ENCODE assay signal across 16 mouse cellular contexts in genomic region chr4:70952671-70953070, GRCm38 (mm10).
DNase-seq lines count a peak whose midpoint lies in the region; ATAC-seq and TF ChIP-seq lines count a peak whose summit lies in the region.
"Had no signal": no experiment of that assay in that cellular context is flagged by ENCODE, and none has a peak within 500 bp of the region (broad histone marks: within the 10 kb centered on the region; RNA-seq: fewer than 3 reads in every experiment).

No protein-coding gene starts in this region.

- no peak overlapping the region for H3K4me3 ChIP-seq in cerebellum, adult 2 months (replicated peaks; ENCODE audit: insufficient read depth, low read depth, low read length)
- H3K4me3 ChIP-seq: heart, embryonic 15.5 days; hindbrain, embryonic 10.5 days; limb, embryonic 13.5 days; midbrain, embryonic 15.5 days had no signal

- no peak for TF ChIP-seq POLR2A in cerebellum, adult 2 months (IDR thresholded peaks at IDR 0.05; ENCODE audit: borderline replicate concordance, insufficient read depth, low read length)

- no peaks in the 10 kb centered on the region for H3K27me3 ChIP-seq in cerebellum, adult 2 months (ENCODE audit: control insufficient read depth, insufficient read depth, low read length)
- H3K27me3 ChIP-seq: heart, embryonic 15.5 days; limb, embryonic 13.5 days; midbrain, embryonic 15.5 days had no signal

- WGBS in cerebellum, adult 2 months = 34% methylated on average over 2 of the region's 2 CpGs

- no peak for TF ChIP-seq CTCF in cerebellum, adult 2 months (IDR thresholded peaks at IDR 0.05; ENCODE audit: borderline replicate concordance, insufficient read depth, low read depth, low read length)

- DNase-seq in frontal cortex, adult 2 months (ENCODE audit: extremely low spot score in 1 of 2, low spot score in 1 of 2) = peak; percentile 7 to 62
- DNase-seq in frontal cortex, postnatal 14 days (ENCODE audit: low spot score in 2 of 2) = no peak
- peak; percentile 35 to 73 for DNase-seq in cerebellum, adult 2 months
- peak; percentile 30 to 43 for DNase-seq in cerebellum, postnatal 36 days
- DNase-seq in layer of hippocampus, postnatal 36 days = peak; percentile 32 to 48
- no peak for DNase-seq in thymus, postnatal 10 days (ENCODE audit: low spot score in 2 of 2)
- DNase-seq in lung, postnatal 10 days = no peak
- DNase-seq: adrenal gland, adult 8-10 months; kidney, adult 8-10 months; kidney, postnatal 4 days; thymus, adult 2 months had no signal

- no peak overlapping the region for H3K27ac ChIP-seq in cerebellum, adult 2 months (ENCODE audit: insufficient read depth, low read length)
- H3K27ac ChIP-seq: heart, embryonic 15.5 days; hindbrain, embryonic 10.5 days; limb, embryonic 13.5 days; midbrain, embryonic 15.5 days had no signal

- ATAC-seq in megakaryocyte-erythroid progenitor cell, adult 5-6 weeks (replicated peaks; ENCODE audit: low FRiP score, low TSS enrichment, poor library complexity, severe bottlenecking) = no peak
- ATAC-seq: midbrain, embryonic 15.5 days had no signal

- H3K4me1 ChIP-seq in cerebellum, adult 2 months (ENCODE audit: control insufficient read depth, insufficient read depth, low read length) = peaks cover 5% of the 10 kb centered on the region; the same call in 1 of the 2 replicates
- H3K4me1 ChIP-seq: heart, embryonic 15.5 days; hindbrain, embryonic 10.5 days; limb, embryonic 13.5 days; midbrain, embryonic 15.5 days had no signal

Comparison
In these comparisons a context has a peak if more than half of its experiments do, and no peak if none do; other contexts are left out.
1. DNase-seq: peak in frontal cortex, adult 2 months (2 of 2), cerebellum, adult 2 months (2 of 2), cerebellum, postnatal 36 days (2 of 2) and layer of hippocampus, postnatal 36 days (2 of 2); none in frontal cortex, postnatal 14 days (0 of 2), thymus, postnatal 10 days (0 of 2) and lung, postnatal 10 days (single experiment).